Mouse (Mus musculus) liver, postnatal 0 days (tissue): Measurements from ENCODE around the gene Immp2l.

ENCODE experiments used
- CTCF ChIP-seq: sonication (generic); IDR thresholded peaks from 2 replicates; pipeline ENCODE4 v1.5.1; 2016; ENCODE audit warnings: antibody characterized with exemption, low read depth
- EP300 ChIP-seq: IDR thresholded peaks from 2 replicates; pipeline ENCODE4 v1.6.1; 2016; ENCODE audit warnings: antibody characterized with exemption, low read depth, mild to moderate bottlenecking

- TF ChIP-seq EP300 (no peak), CTCF (no peak)
These were observed 161.6 kb downstream of the Immp2l start for GRCm38 (mm10) chr12:41185509-41185908.
